Mouse (Mus musculus): ENCODE data around the gene Ralgds. TPM values are rescaled to one million over a fixed set of nuclear protein-coding genes. Genes with fewer than 3 reads are reported as not detected.

The Ralgds gene
- total and polyA plus RNA-seq, 2 experiments from 2014 or later = 84.6 to 292 TPM

- H3K36me3 ChIP-seq (ENCODE audit: insufficient read depth, low read length) = peaks cover 2% of the 10 kb centered on the region; the same call in 1 of the 2 replicates
- H3K9ac ChIP-seq (replicated peaks; ENCODE audit: low read length, poor library complexity, severe bottlenecking) = no peak overlapping the region
- H3K9me3 ChIP-seq (ENCODE audit: low read length) = no peaks in the 10 kb centered on the region
- no peak overlapping the region for H3K4me3 ChIP-seq (ENCODE audit: low read depth, low read length)
- DNase-seq (ENCODE audit: low spot score) = no peak
- no peaks in the 10 kb centered on the region for H3K27me3 ChIP-seq (ENCODE audit: insufficient read depth, low read length)
- H3K4me1 ChIP-seq (ENCODE audit: insufficient read depth, low read length) = no peaks in the 10 kb centered on the region
- WGBS = 61% methylated on average over 12 of the region's 12 CpGs
- no peak for TF ChIP-seq CTCF (IDR thresholded peaks at IDR 0.05)
- no peak overlapping the region for H3K27ac ChIP-seq (ENCODE audit: low read depth, low read length)
- no peak overlapping the region for H3K4me2 ChIP-seq (ENCODE audit: low read depth, low read length, poor library complexity, severe bottlenecking)
- ATAC-seq (ENCODE audit: low FRiP score) = no peak
These were observed 89.0 kb downstream of the Ralgds start for GRCm38 (mm10) chr2:28601720-28602590.

Other genes starting within 250 kb of the Ralgds start
- 54.5 and 84.3 TPM in 2 replicates for gene Ppp1r26, start 66.3 kb upstream of the Ralgds start, total RNA-seq (2014; rRNA removed)
- 14.2 and 17.5 TPM in 2 replicates for gene Ppp1r26, start 66.3 kb upstream of the Ralgds start, polyA plus RNA-seq (2015; fragmentation: Nextera tagmentation; extraction: Ambion mirVana)
- gene 1700007K13Rik, start 46.8 kb upstream of the Ralgds start, total RNA-seq (2014; rRNA removed) = 3.4 and 6.2 TPM in 2 replicates
- 5.4 and 5.8 TPM in 2 replicates for gene 1700007K13Rik, start 46.8 kb upstream of the Ralgds start, polyA plus RNA-seq (2015; fragmentation: Nextera tagmentation; extraction: Ambion mirVana)
- 27.7 and 28.2 TPM in 2 replicates for gene Mrps2, start 45.1 kb upstream of the Ralgds start, total RNA-seq (2014; rRNA removed)
- 38.3 and 42.3 TPM in 2 replicates for gene Mrps2, start 45.1 kb upstream of the Ralgds start, polyA plus RNA-seq (2015; fragmentation: Nextera tagmentation; extraction: Ambion mirVana)
- gene Gbgt1, start 16.2 kb upstream of the Ralgds start, total RNA-seq (2014; rRNA removed) = 3.3 and 5.4 TPM in 2 replicates
- gene Gbgt1, start 16.2 kb upstream of the Ralgds start, polyA plus RNA-seq (2015; fragmentation: Nextera tagmentation; extraction: Ambion mirVana) = 0.75 and 0.81 TPM in 2 replicates
- gene Gm10134, start 7.0 kb upstream of the Ralgds start, total RNA-seq (2014; rRNA removed) = not detected in 2 replicates
- 3.6 and 4.0 TPM in 2 replicates for gene Gm10134, start 7.0 kb upstream of the Ralgds start, polyA plus RNA-seq (2015; fragmentation: Nextera tagmentation; extraction: Ambion mirVana)
- not detected in 2 replicates for gene Cel, start 50.3 kb downstream of the Ralgds start, total RNA-seq (2014; rRNA removed)
- gene Cel, start 50.3 kb downstream of the Ralgds start, polyA plus RNA-seq (2015; fragmentation: Nextera tagmentation; extraction: Ambion mirVana) = not detected in 2 replicates
- 23.3 and 26.7 TPM in 2 replicates for gene Gtf3c5, start 70.6 kb downstream of the Ralgds start, total RNA-seq (2014; rRNA removed)
- 29.3 and 33.5 TPM in 2 replicates for gene Gtf3c5, start 70.6 kb downstream of the Ralgds start, polyA plus RNA-seq (2015; fragmentation: Nextera tagmentation; extraction: Ambion mirVana)
- gene Gfi1b, start 108.9 kb downstream of the Ralgds start, total RNA-seq (2014; rRNA removed) = not detected in 2 replicates
- not detected in 2 replicates for gene Gfi1b, start 108.9 kb downstream of the Ralgds start, polyA plus RNA-seq (2015; fragmentation: Nextera tagmentation; extraction: Ambion mirVana)
- gene Tsc1, start 128.1 kb downstream of the Ralgds start, total RNA-seq (2014; rRNA removed) = 41.3 and 42.9 TPM in 2 replicates
- gene Tsc1, start 128.1 kb downstream of the Ralgds start, polyA plus RNA-seq (2015; fragmentation: Nextera tagmentation; extraction: Ambion mirVana) = 19.5 and 22.9 TPM in 2 replicates
- not detected in 2 replicates for gene Spaca9, start 186.6 kb downstream of the Ralgds start, total RNA-seq (2014; rRNA removed)
- gene Spaca9, start 186.6 kb downstream of the Ralgds start, polyA plus RNA-seq (2015; fragmentation: Nextera tagmentation; extraction: Ambion mirVana) = 2.5 and 2.7 TPM in 2 replicates
- 2.3 and 2.8 TPM in 2 replicates for gene Ak8, start 187.0 kb downstream of the Ralgds start, total RNA-seq (2014; rRNA removed)
- gene Ak8, start 187.0 kb downstream of the Ralgds start, polyA plus RNA-seq (2015; fragmentation: Nextera tagmentation; extraction: Ambion mirVana) = 4.9 and 5.3 TPM in 2 replicates

All from midbrain, postnatal 0 days (tissue).